Mouse (Mus musculus) midbrain, postnatal 0 days (tissue): ENCODE measurements around the gene Igsf11. TPM values are rescaled to one million over a fixed set of nuclear protein-coding genes. Genes with fewer than 3 reads are reported as not detected.

ENCODE experiments used
- ATAC-seq: fragments of 200-750 bp; cut with Nextera tagmentation; 2 replicates; pipeline ENCODE4 v1.8.0; 2017; ENCODE audit warnings: moderate number of reproducible peaks, mild to moderate bottlenecking, moderate TSS enrichment, moderate library complexity; ENCODE audit not compliant: low FRiP score
- DNase-seq: peaks from one replicate; pipeline ENCODE4 v3.0.0-alpha.2; 2015; ENCODE audit warnings: low spot score
- H3K27ac ChIP-seq: fragments of 300-500 bp; sonication (generic); 2 replicates; pipeline ENCODE4 v1.5.1; 2014; ENCODE audit warnings: low read depth, mild to moderate bottlenecking, low read length, mixed read lengths
- H3K27me3 ChIP-seq: fragments of 300-500 bp; sonication (generic); 2 replicates; pipeline ENCODE4 v1.6.1; 2014; ENCODE audit warnings: low read length, control low read depth, mixed read lengths; ENCODE audit not compliant: insufficient read depth
- H3K36me3 ChIP-seq: fragments of 300-500 bp; sonication (generic); 2 replicates; pipeline ENCODE4 v1.6.1; 2014; ENCODE audit warnings: low read length, control low read depth, mixed read lengths; ENCODE audit not compliant: insufficient read depth
- H3K4me1 ChIP-seq: fragments of 300-500 bp; sonication (generic); 2 replicates; pipeline ENCODE4 v1.6.1; 2014; ENCODE audit warnings: mild to moderate bottlenecking, control low read depth, antibody characterized with exemption, low read length, mixed read lengths; ENCODE audit not compliant: insufficient read depth
- H3K4me2 ChIP-seq: fragments of 300-500 bp; sonication (generic); 2 replicates; pipeline ENCODE4 v1.6.1; 2014; ENCODE audit warnings: low read depth, mild to moderate bottlenecking, low read length, mixed read lengths; ENCODE audit not compliant: poor library complexity, severe bottlenecking
- H3K4me3 ChIP-seq: fragments of 300-500 bp; sonication (generic); 2 replicates; pipeline ENCODE4 v1.5.1; 2014; ENCODE audit warnings: low read depth, mild to moderate bottlenecking, low read length, moderate library complexity
- H3K9ac ChIP-seq: fragments of 300-500 bp; sonication (generic); replicated peaks from 2 replicates; pipeline ENCODE4 v1.6.1; 2014; ENCODE audit warnings: mild to moderate bottlenecking, low read length, moderate library complexity, mixed read lengths; ENCODE audit not compliant: poor library complexity, severe bottlenecking
- H3K9me3 ChIP-seq: fragments of 300-500 bp; sonication (generic); 2 replicates; pipeline ENCODE4 v1.6.1; 2016; ENCODE audit warnings: low read length, control low read depth
- CTCF ChIP-seq: IDR thresholded peaks from 2 replicates; pipeline ENCODE4 v1.5.1; 2016; ENCODE audit warnings: antibody characterized with exemption, mild to moderate bottlenecking
- WGBS: fragments of 180-500 bp; shearing (Covaris S2); extraction: QIAGEN DNeasy Blood & Tissue Kit; methylation state at CpG from one replicate; pipeline ENCODE4 v1.1.7; 2014; 5-methylcytosine and 5-hydroxymethylcytosine counted together
- polyA plus RNA-seq: library from polyadenylated mRNA; unstranded; fragments of >200 nt; fragmentation: Nextera tagmentation; extraction: Ambion mirVana; gene quantifications from 2 replicates; pipeline ENCODE4 v1.2.1, GENCODE M21; 2015
- total RNA-seq: library from RNA; depleted of rRNA; stranded (reverse); fragments of >200 nt; gene quantifications from 2 replicates; pipeline ENCODE4 v1.2.3, GENCODE M21; 2014

The Igsf11 gene
- total and polyA plus RNA-seq, 2 experiments from 2014 or later, result 3.1 to 18.7 TPM

DNA sequence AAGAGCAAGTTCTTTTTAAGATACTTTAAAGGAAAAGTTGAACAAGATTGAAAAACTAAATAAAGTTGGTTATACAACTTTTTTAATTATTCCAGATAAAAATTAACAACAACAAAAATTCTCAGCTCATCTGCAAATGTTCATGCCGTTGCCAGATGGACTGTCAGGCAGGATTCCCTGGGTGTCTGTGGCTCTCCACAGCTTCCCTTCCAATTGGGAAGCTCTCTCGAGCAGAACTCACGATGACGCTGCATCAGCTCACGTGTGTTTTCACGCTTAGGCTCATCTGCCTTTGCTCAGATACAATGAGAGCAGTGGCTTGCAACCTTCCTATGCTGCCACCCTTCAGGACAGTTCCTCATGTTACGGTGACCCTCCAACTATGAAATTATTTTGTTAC is 101.2 kb downstream of the Igsf11 start:
- DNase-seq (no peak), ATAC-seq (no peak)
- Histone ChIP-seq H3K4me3 (no peak overlapping the region), H3K4me2 (no peak overlapping the region), H3K27ac (no peak overlapping the region), H3K4me1 (no peaks in the 10 kb centered on the region), H3K9me3 (no peaks in the 10 kb centered on the region), H3K27me3 (no peaks in the 10 kb centered on the region), H3K9ac (no peak overlapping the region), H3K36me3 (no peaks in the 10 kb centered on the region)
- no peak for TF ChIP-seq CTCF
- WGBS, result 83% methylated on average over 7 of the region's 7 CpGs

DNA sequence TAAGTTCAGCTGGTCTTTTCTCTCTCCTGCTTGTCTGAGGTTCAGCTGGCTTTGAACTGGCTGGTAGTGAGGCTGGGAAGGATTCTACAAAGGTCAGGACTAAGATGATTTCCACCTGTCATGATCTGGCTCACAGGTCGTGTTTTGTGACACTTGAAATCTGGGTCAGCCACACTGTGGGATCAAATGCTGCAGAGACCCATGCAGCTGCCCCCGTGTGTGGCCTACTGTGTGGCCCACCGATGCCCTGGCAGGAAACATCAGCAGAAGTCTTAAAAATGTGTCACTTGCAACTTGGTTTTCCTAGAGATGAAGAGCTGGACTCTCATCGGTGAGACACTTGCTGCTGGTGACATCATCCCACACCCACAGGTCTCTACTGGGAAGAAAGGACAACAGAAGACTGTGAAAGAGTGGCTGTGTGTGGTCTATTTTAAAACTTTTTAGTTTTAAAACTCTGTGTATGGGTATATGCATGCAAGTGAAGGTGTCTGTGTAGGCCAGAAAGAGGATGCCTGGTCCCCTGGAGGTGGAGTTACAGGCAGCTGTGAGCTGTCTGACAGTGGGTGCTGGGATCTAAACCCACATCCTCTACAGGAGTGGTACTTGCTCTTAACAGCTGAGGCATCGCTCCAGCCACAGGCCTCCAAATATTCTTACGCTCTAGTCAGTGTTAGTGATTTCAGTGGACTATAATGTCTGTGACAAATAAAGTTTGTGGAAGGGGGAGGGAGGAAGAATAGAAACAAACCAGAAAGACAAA is 106.2 kb downstream of the Igsf11 start:
- Histone ChIP-seq H3K27ac (no peak overlapping the region), H3K4me3 (no peak overlapping the region), H3K4me1 (no peaks in the 10 kb centered on the region), H3K27me3 (no peaks in the 10 kb centered on the region), H3K4me2 (no peak overlapping the region), H3K9ac (no peak overlapping the region), H3K36me3 (no peaks in the 10 kb centered on the region), H3K9me3 (no peaks in the 10 kb centered on the region)
- DNase-seq (no peak), ATAC-seq (no peak)
- no peak for TF ChIP-seq CTCF
- WGBS, result 84% methylated on average over 6 of the region's 6 CpGs

DNA sequence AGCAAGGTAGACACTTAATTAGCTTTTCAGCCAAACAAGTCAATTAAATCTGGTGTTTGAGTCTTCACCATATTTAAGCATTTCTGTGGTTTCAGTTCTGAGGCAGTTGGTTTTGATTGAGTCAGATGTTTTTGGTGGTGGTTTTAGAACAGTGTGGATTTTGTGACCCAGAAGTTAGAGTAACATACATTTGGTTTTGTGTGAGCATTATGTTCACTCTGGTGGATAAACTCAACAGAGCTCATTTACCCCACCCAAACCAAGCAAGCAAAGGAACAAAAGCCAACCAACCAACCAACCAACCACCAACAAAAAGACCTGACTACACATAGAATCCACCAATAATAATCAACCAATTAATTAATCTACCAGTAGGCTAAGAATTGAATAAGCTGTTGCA is 106.8 kb downstream of the Igsf11 start:
- no peak for ATAC-seq
- no peak for DNase-seq
- Histone ChIP-seq H3K4me2 (no peak overlapping the region), H3K27me3 (no peaks in the 10 kb centered on the region), H3K4me1 (no peaks in the 10 kb centered on the region), H3K27ac (no peak overlapping the region), H3K9ac (no peak overlapping the region), H3K9me3 (no peaks in the 10 kb centered on the region), H3K36me3 (no peaks in the 10 kb centered on the region), H3K4me3 (no peak overlapping the region)
- TF ChIP-seq CTCF, result no peak

DNA sequence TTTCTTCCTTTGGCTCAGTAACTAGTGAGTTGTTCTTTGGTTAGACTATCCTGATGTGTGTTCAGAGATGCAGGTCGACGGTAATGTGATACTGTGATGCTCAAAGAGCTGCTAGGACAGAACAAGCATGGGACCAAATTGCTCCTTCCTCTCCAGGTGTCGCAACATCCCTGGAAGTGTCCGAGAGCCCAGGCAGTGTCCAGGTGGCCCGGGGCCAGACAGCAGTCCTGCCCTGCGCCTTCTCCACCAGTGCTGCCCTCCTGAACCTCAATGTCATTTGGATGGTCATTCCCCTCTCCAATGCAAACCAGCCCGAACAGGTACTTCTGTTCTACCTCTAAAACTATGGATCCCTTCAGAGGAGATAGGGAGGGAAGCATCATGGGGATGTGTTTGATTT is 114.5 kb downstream of the Igsf11 start:
- TF ChIP-seq CTCF, result no peak

DNA sequence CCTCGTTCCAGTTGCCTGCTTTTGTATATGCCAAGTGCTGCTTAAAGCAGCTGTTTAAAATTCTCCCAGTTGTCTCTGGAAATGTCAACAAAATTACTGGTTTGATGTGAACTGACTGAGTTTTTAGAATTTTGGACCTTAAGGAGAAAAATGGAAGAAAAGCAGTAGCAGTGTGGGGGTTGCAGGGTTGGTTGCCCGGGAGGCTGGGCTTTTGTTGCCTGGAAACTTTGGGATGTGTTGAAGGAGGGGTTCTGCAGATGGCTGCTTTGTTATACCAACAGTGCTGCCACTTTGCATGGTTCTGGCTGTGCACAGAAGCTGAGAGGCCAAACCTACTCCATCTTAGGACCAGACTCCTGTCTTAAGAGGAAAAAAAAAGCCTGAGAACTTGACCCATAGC is 127.0 kb downstream of the Igsf11 start:
- Histone ChIP-seq H3K27me3 (no peaks in the 10 kb centered on the region), H3K9me3 (no peaks in the 10 kb centered on the region), H3K9ac (no peak overlapping the region), H3K36me3 (no peaks in the 10 kb centered on the region), H3K4me1 (no peaks in the 10 kb centered on the region), H3K27ac (no peak overlapping the region), H3K4me3 (no peak overlapping the region), H3K4me2 (no peak overlapping the region)
- DNase-seq (no peak), ATAC-seq (no peak)
- TF ChIP-seq CTCF, result no peak
- 30% methylated on average over 2 of the region's 2 CpGs for WGBS

More for the DNA sequence above, 114.5 kb downstream of the Igsf11 start:
- ATAC-seq (no peak), DNase-seq (no peak)
- Histone ChIP-seq H3K9me3 (0 out of 2 replicates have a peak, but pooled peaks cover 4% of the 10 kb centered on the region), H3K4me2 (no peak overlapping the region), H3K27me3 (no peaks in the 10 kb centered on the region), H3K36me3 (no peaks in the 10 kb centered on the region), H3K4me3 (no peak overlapping the region), H3K4me1 (no peaks in the 10 kb centered on the region), H3K9ac (no peak overlapping the region), H3K27ac (no peak overlapping the region)
- WGBS, result 91% methylated on average over 7 of the region's 7 CpGs

DNA sequence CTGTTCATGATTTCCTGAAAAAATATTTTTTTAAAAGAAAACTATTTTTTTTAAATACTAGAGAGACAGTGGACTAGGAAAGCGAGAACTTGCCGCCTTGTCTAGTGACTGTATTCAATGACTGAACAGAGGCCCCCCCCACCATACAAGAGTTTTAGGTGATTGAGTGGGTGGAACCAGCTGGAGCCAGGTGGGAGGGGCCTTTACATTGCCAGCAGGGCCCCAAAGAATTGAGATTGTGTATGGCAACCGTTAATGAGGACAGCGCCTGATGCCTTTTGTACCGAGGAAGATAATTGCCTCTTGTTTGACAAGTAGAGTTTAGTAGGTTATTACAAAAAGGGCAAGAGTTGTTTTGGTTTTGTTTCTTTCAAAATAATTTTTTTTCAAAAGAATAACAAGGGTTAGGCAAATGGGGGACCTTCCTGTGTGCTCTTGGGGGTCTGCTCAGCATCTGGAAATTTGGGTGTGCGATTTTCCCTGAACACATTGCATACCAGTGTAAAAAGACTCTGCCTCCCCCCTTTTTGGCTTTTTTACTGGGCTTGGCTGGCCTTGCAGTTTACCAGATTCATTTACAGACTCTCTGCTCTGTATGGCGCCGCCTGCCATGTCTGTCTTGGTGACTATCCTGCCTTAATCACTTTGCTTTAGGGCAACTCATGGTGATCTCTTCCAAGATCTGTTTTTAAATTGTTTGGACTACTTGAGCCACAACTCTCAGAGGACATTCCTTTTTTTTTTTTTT is 133.7 kb downstream of the Igsf11 start:
- TF ChIP-seq CTCF, result no peak
- H3K4me2 ChIP-seq, result no peak overlapping the region
- no peaks in the 10 kb centered on the region for H3K27me3 ChIP-seq
- H3K9me3 ChIP-seq, result no peaks in the 10 kb centered on the region
- no peak overlapping the region for H3K9ac ChIP-seq
- DNase-seq (no peak), ATAC-seq (no peak)
- H3K4me1 ChIP-seq, result no peaks in the 10 kb centered on the region
- H3K4me3 ChIP-seq, result no peak overlapping the region
- WGBS, result 83% methylated on average over 8 of the region's 8 CpGs
- no peaks in the 10 kb centered on the region for H3K36me3 ChIP-seq
- H3K27ac ChIP-seq, result no peak overlapping the region
